Mouse (Mus musculus): Measurements from ENCODE around the gene Hmx1. TPM values are rescaled to one million over a fixed set of nuclear protein-coding genes. Genes with fewer than 3 reads are reported as not detected.

The Hmx1 gene
- polyA plus RNA-seq, 1 experiment from 2014 or later = not detected

DNA sequence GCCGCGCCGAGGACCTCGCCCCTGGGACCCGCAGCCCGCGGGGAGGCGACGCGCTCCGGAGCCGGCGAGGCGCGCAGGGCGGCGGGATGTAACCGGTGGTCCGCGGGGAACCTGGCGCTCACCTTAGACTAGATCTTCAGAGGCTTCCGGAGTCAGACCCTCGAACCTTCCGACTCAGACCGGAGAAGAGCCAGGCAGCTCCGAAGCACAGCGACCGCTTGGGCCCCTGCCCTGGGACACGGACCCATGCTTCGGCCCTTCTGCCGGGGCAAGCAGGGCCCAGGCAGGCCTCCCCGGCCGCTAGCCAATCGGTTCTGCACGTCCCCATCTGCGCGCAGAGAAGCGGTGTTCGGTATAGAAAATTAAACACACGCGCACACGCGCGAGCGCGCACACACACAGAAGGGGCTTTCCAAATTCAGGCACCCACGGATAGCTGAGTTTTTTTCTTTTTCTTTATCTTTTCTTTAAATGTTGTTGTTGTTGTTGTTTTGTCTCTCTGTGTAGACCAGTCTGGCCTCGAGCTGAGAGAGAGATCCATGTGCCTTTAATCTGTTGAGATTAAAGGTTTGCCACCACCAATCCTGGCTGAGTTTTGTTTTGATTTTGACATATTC, 10.9 kb downstream of the Hmx1 start:
- ATAC-seq (ENCODE audit: low read depth) = no peak
- H3K4me3 ChIP-seq (replicated peaks) = no peak overlapping the region
- H3K27me3 ChIP-seq = peaks cover 98% of the 10 kb centered on the region
- no peaks in the 10 kb centered on the region for H3K9me3 ChIP-seq (replicated peaks)
- no peak overlapping the region for H3K4me2 ChIP-seq
- no peak for DNase-seq
- H3K9ac ChIP-seq = no peak overlapping the region
- H3K27ac ChIP-seq = no peak overlapping the region
- 2% methylated on average over 48 of the region's 48 CpGs for WGBS (ENCODE audit: insufficient replicate concordance)
- H3K4me1 ChIP-seq (replicated peaks) = no peaks in the 10 kb centered on the region
- H3K36me3 ChIP-seq = no peaks in the 10 kb centered on the region

DNA sequence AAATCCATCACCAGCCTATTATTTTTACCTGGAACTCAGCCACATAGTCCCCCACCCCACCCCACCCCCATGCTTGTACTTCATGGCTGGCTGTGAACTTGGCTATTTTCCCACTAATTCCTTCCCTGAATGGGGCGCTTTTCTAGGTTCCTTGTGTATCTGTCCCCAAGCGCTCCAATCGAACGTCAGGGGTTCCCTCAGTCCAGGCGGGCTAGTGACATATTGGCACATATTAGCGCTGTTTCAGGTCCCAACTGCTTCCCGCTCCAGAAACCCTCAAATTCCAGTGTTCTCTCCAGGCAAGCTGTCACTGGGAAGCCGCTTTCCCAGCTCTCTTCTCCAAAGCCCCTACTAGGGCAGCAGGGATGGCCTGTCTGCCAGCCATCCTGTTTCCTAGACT, 12.3 kb downstream of the Hmx1 start:
- Histone ChIP-seq H3K4me3 (replicated peaks) (no peak overlapping the region), H3K27ac (no peak overlapping the region), H3K9ac (no peak overlapping the region), H3K27me3 (peaks cover 94% of the 10 kb centered on the region), H3K9me3 (replicated peaks) (no peaks in the 10 kb centered on the region), H3K4me2 (no peak overlapping the region), H3K4me1 (replicated peaks) (no peaks in the 10 kb centered on the region), H3K36me3 (no peaks in the 10 kb centered on the region)
- WGBS (ENCODE audit: insufficient replicate concordance) = 2% methylated on average over 8 of the region's 8 CpGs
- DNase-seq (no peak), ATAC-seq (ENCODE audit: low read depth) (no peak)

DNA sequence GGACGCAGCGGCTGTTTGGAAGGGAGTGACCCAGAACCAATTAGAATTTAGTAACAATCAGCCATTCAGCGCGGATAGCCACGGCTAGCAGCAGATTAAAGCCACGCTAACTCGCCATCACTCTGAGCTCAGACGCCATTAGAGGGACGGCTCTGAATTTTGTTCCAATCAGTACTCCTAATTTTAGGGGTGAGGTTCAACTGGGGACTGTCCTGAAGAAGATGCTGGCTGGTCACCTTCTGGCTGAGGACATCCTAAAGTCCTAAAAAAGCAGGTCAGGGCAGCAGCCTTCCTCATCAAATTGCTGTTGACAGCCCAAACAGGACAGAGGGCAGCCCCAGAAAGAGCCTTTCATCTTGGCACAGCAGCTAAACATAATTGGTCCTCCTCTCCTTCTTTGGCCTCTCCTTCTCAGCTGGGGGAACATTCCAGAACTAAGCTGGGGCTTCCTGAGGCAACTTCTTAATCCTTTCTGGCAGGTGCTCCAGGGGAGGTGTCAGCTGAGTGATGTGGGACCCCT, 18.6 kb downstream of the Hmx1 start:
- Histone ChIP-seq H3K4me3 (replicated peaks) (no peak overlapping the region), H3K4me1 (replicated peaks) (no peaks in the 10 kb centered on the region), H3K4me2 (no peak overlapping the region), H3K9ac (no peak overlapping the region), H3K36me3 (no peaks in the 10 kb centered on the region), H3K27ac (no peak overlapping the region), H3K9me3 (replicated peaks) (no peaks in the 10 kb centered on the region), H3K27me3 (peaks cover 38% of the 10 kb centered on the region)
- DNase-seq = no peak
- WGBS (ENCODE audit: insufficient replicate concordance) = 65% methylated on average over 9 of the region's 9 CpGs
- no peak for ATAC-seq (ENCODE audit: low read depth)

DNA sequence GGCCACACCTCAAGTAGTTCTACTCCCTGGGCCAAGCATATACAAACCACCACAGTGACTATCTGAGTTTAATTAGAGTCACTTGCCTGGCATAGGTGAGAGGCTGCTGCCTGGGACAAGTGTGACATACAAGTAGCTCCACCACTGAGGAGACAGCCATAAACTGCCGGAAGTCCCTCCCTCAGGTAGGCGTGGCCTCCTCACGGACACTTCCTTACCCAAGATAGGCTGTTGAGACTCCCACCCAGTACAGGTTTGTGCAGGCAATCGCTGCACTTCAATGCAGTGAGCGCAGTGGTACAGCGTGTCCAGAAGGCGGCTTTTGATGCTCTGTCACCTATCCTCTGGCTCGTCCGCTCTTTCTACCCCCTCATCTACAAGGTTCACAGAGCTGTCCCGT, 22.1 kb downstream of the Hmx1 start:
- peaks cover 19% of the 10 kb centered on the region; the same call in 1 of the 2 replicates for H3K27me3 ChIP-seq
- H3K27ac ChIP-seq = no peak overlapping the region
- no peaks in the 10 kb centered on the region for H3K4me1 ChIP-seq (replicated peaks)
- H3K9me3 ChIP-seq (replicated peaks) = no peaks in the 10 kb centered on the region
- ATAC-seq (ENCODE audit: low read depth) (no peak), DNase-seq (no peak)
- H3K36me3 ChIP-seq = no peaks in the 10 kb centered on the region
- WGBS (ENCODE audit: insufficient replicate concordance) = 49% methylated on average over 10 of the region's 10 CpGs
- no peak overlapping the region for H3K4me2 ChIP-seq
- no peak overlapping the region for H3K4me3 ChIP-seq (replicated peaks)
- no peak overlapping the region for H3K9ac ChIP-seq

DNA sequence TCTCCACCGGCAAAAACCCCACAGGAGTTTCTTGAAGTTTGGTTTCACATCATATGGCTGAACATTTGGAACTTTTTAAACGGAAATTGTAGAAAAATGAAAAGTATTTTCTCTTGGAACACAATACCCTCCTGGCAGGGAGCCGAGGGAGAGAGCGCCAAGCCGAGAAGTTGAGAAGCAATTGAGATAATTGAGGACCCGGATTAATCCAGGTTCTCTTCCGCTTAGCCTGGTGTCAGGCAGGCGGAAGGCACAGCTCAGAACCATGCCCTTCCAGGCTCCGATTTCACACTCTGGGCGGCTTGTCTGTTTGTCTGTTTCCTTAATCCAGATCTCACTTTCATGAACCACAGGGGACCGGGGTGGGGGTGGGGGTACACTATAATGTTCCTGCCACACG, 23.9 kb downstream of the Hmx1 start:
- H3K4me2 ChIP-seq = no peak overlapping the region
- no peaks in the 10 kb centered on the region for H3K9me3 ChIP-seq (replicated peaks)
- H3K4me1 ChIP-seq (replicated peaks) = no peaks in the 10 kb centered on the region
- ATAC-seq (ENCODE audit: low read depth) = no peak
- H3K9ac ChIP-seq = no peak overlapping the region
- 23% methylated on average over 12 of the region's 12 CpGs for WGBS (ENCODE audit: insufficient replicate concordance)
- no peak for DNase-seq
- H3K36me3 ChIP-seq = no peaks in the 10 kb centered on the region
- H3K27ac ChIP-seq = no peak overlapping the region
- H3K4me3 ChIP-seq (replicated peaks) = no peak overlapping the region
- H3K27me3 ChIP-seq = peaks cover 12% of the 10 kb centered on the region; the same call in 1 of the 2 replicates

DNA sequence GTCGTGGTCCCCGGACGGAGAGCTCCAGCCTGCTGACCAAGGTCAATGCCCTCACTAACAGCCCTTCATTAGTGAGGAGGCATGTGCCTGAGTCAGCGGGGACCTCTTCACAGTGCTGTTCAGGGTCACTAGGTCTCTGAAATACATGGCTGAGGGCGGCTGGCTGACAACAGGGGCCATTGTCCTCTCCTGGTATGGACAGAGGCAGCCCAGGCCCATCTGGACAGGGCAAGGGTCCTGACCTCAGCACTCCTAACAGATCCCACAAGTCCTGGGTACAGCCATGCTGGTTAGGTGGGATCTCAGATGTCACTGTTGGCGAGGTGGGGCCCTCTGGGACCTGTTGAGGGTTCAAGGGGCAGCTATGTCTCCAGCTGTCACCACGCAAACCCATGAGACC, 28.8 kb downstream of the Hmx1 start:
- Histone ChIP-seq H3K9me3 (replicated peaks) (no peaks in the 10 kb centered on the region), H3K4me2 (no peak overlapping the region), H3K4me1 (replicated peaks) (no peaks in the 10 kb centered on the region), H3K27me3 (peaks cover 12% of the 10 kb centered on the region; the same call in 1 of the 2 replicates), H3K36me3 (no peaks in the 10 kb centered on the region), H3K4me3 (replicated peaks) (no peak overlapping the region), H3K9ac (no peak overlapping the region), H3K27ac (no peak overlapping the region)
- ATAC-seq (ENCODE audit: low read depth) (no peak), DNase-seq (no peak)
- WGBS (ENCODE audit: insufficient replicate concordance) = 57% methylated on average over 7 of the region's 7 CpGs

DNA sequence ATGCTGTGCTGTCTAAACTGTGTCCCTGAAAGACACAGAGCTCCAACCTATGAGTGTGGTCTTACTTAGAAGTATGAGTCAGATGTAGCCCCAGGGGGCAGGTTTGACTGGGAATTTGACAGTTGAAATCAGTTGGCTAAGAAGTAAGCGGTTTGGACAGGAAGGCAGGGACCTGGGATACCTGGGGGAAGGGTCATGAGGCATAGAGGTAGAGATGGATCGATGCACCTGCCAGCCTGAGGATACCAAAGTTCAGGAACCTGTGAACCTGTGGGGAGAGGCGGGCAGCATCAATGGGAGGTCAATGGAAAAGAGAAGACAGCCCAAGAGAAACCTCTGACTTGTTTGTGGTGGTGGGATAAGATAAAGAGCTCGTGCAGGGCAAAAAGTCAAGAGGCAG, 32.7 kb downstream of the Hmx1 start:
- Histone ChIP-seq H3K36me3 (no peaks in the 10 kb centered on the region), H3K9me3 (replicated peaks) (no peaks in the 10 kb centered on the region), H3K4me3 (replicated peaks) (no peak overlapping the region), H3K27me3 (no peaks in the 10 kb centered on the region), H3K9ac (no peak overlapping the region), H3K4me2 (no peak overlapping the region), H3K4me1 (replicated peaks) (peaks cover 13% of the 10 kb centered on the region; the same call in 1 of the 2 replicates), H3K27ac (no peak overlapping the region)
- DNase-seq = no peak
- WGBS (ENCODE audit: insufficient replicate concordance) = 40% methylated on average over 4 of the region's 4 CpGs
- ATAC-seq (ENCODE audit: low read depth) = no peak

DNA sequence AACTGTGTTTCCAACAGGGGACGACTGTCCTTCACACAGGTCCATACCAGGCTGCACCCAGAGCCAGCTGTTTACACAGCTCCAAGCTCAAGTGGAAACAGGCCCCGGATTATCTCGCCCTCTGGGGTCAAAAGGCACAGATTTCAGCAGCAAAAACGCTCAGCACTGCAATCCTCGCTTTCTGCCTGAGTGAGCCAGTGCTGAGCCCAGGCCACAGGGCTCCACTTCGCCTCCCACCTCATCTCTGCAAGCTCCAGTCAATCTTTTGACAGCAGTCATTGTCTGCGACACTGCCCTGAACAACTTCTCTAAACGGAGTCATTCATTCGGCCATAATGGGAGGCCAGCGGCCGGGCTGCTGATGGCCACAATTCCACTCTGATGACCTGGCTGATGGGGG, 36.3 kb downstream of the Hmx1 start:
- H3K9ac ChIP-seq = no peak overlapping the region
- H3K4me2 ChIP-seq = no peak overlapping the region
- WGBS (ENCODE audit: insufficient replicate concordance) = 38% methylated on average over 11 of the region's 11 CpGs
- H3K27me3 ChIP-seq = no peaks in the 10 kb centered on the region
- H3K4me3 ChIP-seq (replicated peaks) = no peak overlapping the region
- ATAC-seq (ENCODE audit: low read depth) = peak; percentile 69
- H3K36me3 ChIP-seq = no peaks in the 10 kb centered on the region
- no peak overlapping the region for H3K27ac ChIP-seq
- no peak for DNase-seq
- no peaks in the 10 kb centered on the region for H3K9me3 ChIP-seq (replicated peaks)
- H3K4me1 ChIP-seq (replicated peaks) = peaks cover 27% of the 10 kb centered on the region; the same call in 1 of the 2 replicates

DNA sequence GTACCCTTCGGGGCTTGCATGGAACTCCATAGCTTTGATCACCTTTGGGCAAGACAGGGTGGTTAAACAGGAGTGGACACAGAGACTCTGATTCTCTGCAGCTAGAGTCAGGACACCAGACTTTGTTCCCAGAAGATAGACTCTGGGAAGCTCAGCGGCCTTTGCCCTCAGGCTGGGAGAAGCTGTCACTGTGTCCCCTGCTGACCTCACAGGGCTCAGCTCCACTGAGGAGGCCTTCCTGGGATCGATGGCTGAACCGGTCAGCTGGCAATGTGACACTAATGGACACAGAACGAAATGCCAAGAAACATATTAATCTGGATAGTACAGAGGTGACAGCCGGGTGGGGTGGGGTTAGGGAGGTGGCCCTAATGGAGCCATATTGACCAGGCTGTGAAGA, 39.0 kb downstream of the Hmx1 start:
- H3K4me2 ChIP-seq = no peak overlapping the region
- ATAC-seq (ENCODE audit: low read depth) = peak; percentile 41; the same call in 1 of the 2 replicates

DNA sequence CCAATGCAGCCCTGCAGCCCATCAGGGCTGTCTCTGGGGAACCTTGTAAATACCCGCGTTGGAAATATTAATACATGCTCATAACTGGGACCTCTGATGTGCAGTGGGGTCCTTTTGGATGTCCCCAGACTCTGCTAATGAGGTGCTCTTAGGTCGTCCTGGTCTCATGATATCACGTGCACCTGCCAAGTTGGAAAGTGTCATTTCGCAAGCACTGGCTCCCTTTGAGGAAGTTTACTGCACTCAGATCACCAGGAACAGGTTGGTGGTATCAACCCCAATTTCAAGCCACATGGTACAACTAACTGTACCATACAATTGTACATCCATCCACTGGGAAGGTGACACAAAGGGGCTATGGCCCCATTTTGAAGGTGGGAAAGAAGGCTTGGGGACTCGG, 39.5 kb downstream of the Hmx1 start:
- WGBS (ENCODE audit: insufficient replicate concordance) = 55% methylated on average over 6 of the region's 6 CpGs
- no peak overlapping the region for H3K27ac ChIP-seq
- DNase-seq (no peak), ATAC-seq (ENCODE audit: low read depth) (no peak)
- no peak overlapping the region for H3K4me2 ChIP-seq
- H3K4me3 ChIP-seq (replicated peaks) = no peak overlapping the region
- H3K27me3 ChIP-seq = no peaks in the 10 kb centered on the region
- H3K36me3 ChIP-seq = no peaks in the 10 kb centered on the region
- peaks cover 27% of the 10 kb centered on the region; the same call in 1 of the 2 replicates for H3K4me1 ChIP-seq (replicated peaks)
- H3K9ac ChIP-seq = no peak overlapping the region
- H3K9me3 ChIP-seq (replicated peaks) = no peaks in the 10 kb centered on the region

More for the DNA sequence above, 39.0 kb downstream of the Hmx1 start:
- no peak for DNase-seq
- Histone ChIP-seq H3K9ac (no peak overlapping the region), H3K36me3 (no peaks in the 10 kb centered on the region), H3K27ac (no peak overlapping the region), H3K27me3 (no peaks in the 10 kb centered on the region), H3K9me3 (replicated peaks) (no peaks in the 10 kb centered on the region), H3K4me3 (replicated peaks) (no peak overlapping the region), H3K4me1 (replicated peaks) (peaks cover 27% of the 10 kb centered on the region; the same call in 1 of the 2 replicates)
- WGBS (ENCODE audit: insufficient replicate concordance) = 56% methylated on average over 6 of the region's 6 CpGs

DNA sequence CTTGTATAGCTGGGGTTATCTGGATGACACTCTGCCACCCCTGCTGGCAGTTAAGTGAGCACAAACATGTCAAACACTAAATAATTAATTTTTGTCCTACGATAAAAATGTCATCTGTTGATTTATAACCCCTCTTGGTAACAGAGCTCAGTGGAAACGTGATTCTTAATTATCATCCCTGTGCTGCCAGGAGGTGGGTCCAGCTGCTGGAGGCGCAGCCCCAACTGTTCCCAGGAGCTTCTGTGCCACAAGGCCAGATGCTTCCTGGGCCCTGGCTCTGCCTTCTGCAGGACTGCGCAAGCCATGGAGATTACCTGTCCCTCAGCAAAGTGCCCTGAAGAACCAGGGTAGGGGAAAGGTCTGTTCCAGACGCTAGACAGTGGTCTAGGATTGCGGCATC, 43.2 kb downstream of the Hmx1 start:
- no peak overlapping the region for H3K27ac ChIP-seq
- peaks cover 10% of the 10 kb centered on the region; the same call in 1 of the 2 replicates for H3K4me1 ChIP-seq (replicated peaks)
- ATAC-seq (ENCODE audit: low read depth) (no peak), DNase-seq (no peak)
- WGBS (ENCODE audit: insufficient replicate concordance) = 54% methylated on average over 6 of the region's 6 CpGs
- H3K9ac ChIP-seq = no peak overlapping the region
- no peaks in the 10 kb centered on the region for H3K36me3 ChIP-seq
- H3K4me2 ChIP-seq = no peak overlapping the region
- H3K4me3 ChIP-seq (replicated peaks) = no peak overlapping the region
- H3K27me3 ChIP-seq = no peaks in the 10 kb centered on the region
- 0 out of 2 replicates have a peak, but pooled peaks cover 2% of the 10 kb centered on the region for H3K9me3 ChIP-seq (replicated peaks)

DNA sequence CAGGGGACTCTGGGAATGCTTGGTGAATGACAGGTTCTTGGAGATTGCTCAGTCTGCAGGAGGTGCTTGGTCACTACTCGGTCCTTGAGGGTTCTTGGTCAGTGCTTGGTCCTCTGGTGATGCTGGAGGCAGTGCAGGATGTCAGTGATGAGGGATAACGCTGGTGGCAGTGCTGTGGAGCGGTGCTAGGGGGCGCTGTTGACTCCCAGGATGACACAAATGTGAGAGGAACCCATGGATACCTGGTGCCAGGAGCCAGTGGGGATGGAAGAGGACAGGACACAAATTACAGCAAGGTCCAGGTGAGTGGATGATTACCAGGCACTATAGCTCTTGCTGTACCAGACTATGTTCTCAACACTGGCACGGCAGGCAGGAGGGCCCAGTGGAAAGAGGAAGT, 45.1 kb downstream of the Hmx1 start:
- Histone ChIP-seq H3K4me1 (replicated peaks) (no peaks in the 10 kb centered on the region), H3K9me3 (replicated peaks) (0 out of 2 replicates have a peak, but pooled peaks cover 10% of the 10 kb centered on the region), H3K4me3 (replicated peaks) (no peak overlapping the region), H3K36me3 (no peaks in the 10 kb centered on the region), H3K9ac (no peak overlapping the region), H3K27me3 (no peaks in the 10 kb centered on the region), H3K4me2 (no peak overlapping the region), H3K27ac (no peak overlapping the region)
- DNase-seq (no peak), ATAC-seq (ENCODE audit: low read depth) (no peak)
- WGBS (ENCODE audit: insufficient replicate concordance) = 24% methylated on average over 5 of the region's 5 CpGs

Data from liver, embryonic 13.5 days (tissue).